Mouse (Mus musculus) C2C12 (cell line): ENCODE measurements around the gene Leprot. TPM values are rescaled to one million over a fixed set of nuclear protein-coding genes. Genes with fewer than 3 reads are reported as not detected.

Experiments
- H3K27me3 ChIP-seq: one replicate; pipeline ENCODE4 v1.6.1; 2011; ENCODE audit not compliant: control insufficient read depth, insufficient read depth, insufficient read length
- H3K36me3 ChIP-seq: one replicate; pipeline ENCODE4 v1.6.1; 2011; ENCODE audit not compliant: control insufficient read depth, insufficient read depth
- H3K4me3 ChIP-seq: one replicate; pipeline ENCODE4 v1.5.1; 2011; ENCODE audit warnings: mild to moderate bottlenecking, control low read depth; ENCODE audit not compliant: poor library complexity, insufficient read depth, severe bottlenecking
- H3K79me2 ChIP-seq: one replicate; pipeline ENCODE4 v1.6.1; 2011; ENCODE audit not compliant: control insufficient read depth, insufficient read depth
- H3K79me3 ChIP-seq: one replicate; pipeline ENCODE4 v1.6.1; 2011; ENCODE audit warnings: low read depth, control low read depth
- H3ac ChIP-seq: one replicate; pipeline ENCODE3; 2011; ENCODE audit warnings: low read depth; ENCODE audit not compliant: control insufficient read depth, insufficient read length
- CEBPB ChIP-seq: IDR thresholded peaks from one replicate; pipeline ENCODE4 v1.6.1; 2011; ENCODE audit warnings: low read depth, mild to moderate bottlenecking, control low read depth, moderate library complexity
- CTCF ChIP-seq: IDR thresholded peaks from one replicate; pipeline ENCODE4 v1.5.1; 2011; ENCODE audit not compliant: control insufficient read depth, insufficient read depth, insufficient read length
- FOSL1 ChIP-seq: IDR thresholded peaks from one replicate; pipeline ENCODE4 v1.8.0; 2011; ENCODE audit warnings: mild to moderate bottlenecking, low read length; ENCODE audit not compliant: poor library complexity, insufficient read depth, severe bottlenecking
- MAX ChIP-seq: IDR thresholded peaks from one replicate; pipeline ENCODE4 v1.6.1; 2011; ENCODE audit warnings: mild to moderate bottlenecking, control low read depth
- MYOD1 ChIP-seq: IDR thresholded peaks from one replicate; pipeline ENCODE4 v1.6.1; 2011; ENCODE audit warnings: low read depth; ENCODE audit not compliant: control insufficient read depth, insufficient read length
- MYOG ChIP-seq: IDR thresholded peaks from one replicate; pipeline ENCODE4 v1.6.1; 2011; ENCODE audit not compliant: control insufficient read depth, insufficient read length; ENCODE audit errors: extremely low read depth
- USF1 ChIP-seq: IDR thresholded peaks from one replicate; pipeline ENCODE4 v1.6.1; 2011; ENCODE audit warnings: low read depth, mild to moderate bottlenecking, control low read depth, moderate library complexity
- polyA plus RNA-seq: library from polyadenylated mRNA; unstranded; fragments of >200 nt; fragmentation: generic; extraction: Trizol; gene quantifications from one replicate; pipeline ENCODE4 v1.2.1, GENCODE M21; 2012; ENCODE audit warnings: missing spikeins

Leprot gene
- polyA plus RNA-seq, 1 experiment: 41.2 TPM

- H3K79me3 ChIP-seq: no peaks in the 10 kb centered on the region
- H3K36me3 ChIP-seq: peaks cover 7% of the 10 kb centered on the region
- H3ac ChIP-seq: no peak overlapping the region
- no peaks in the 10 kb centered on the region for H3K79me2 ChIP-seq
- H3K27me3 ChIP-seq: no peaks in the 10 kb centered on the region
- H3K4me3 ChIP-seq: no peak overlapping the region
- TF ChIP-seq MYOG (no peak), FOSL1 (no peak), CEBPB (no peak), CTCF (no peak), USF1 (no peak), MAX (no peak), MYOD1 (no peak)
Measured at GRCm38 (mm10) chr4:101664160-101664750, 16.7 kb downstream of the Leprot start.

GRCm38 (mm10) chr4:101664766-101665165, 17.2 kb downstream of the Leprot start:
- Histone ChIP-seq H3K36me3 (peaks cover 7% of the 10 kb centered on the region), H3K79me2 (no peaks in the 10 kb centered on the region), H3K27me3 (no peaks in the 10 kb centered on the region), H3ac (no peak overlapping the region), H3K79me3 (no peaks in the 10 kb centered on the region), H3K4me3 (no peak overlapping the region)
- TF ChIP-seq MYOD1: no peak
- no peak for TF ChIP-seq USF1
- no peak for TF ChIP-seq MAX
- TF ChIP-seq CTCF: no peak
- TF ChIP-seq CEBPB: no peak
- TF ChIP-seq FOSL1: no peak
- no peak for TF ChIP-seq MYOG

- H3K79me2 ChIP-seq: no peaks in the 10 kb centered on the region
- no peak overlapping the region for H3ac ChIP-seq
- H3K79me3 ChIP-seq: no peaks in the 10 kb centered on the region
- H3K36me3 ChIP-seq: peaks cover 1% of the 10 kb centered on the region
- H3K27me3 ChIP-seq: no peaks in the 10 kb centered on the region
- no peak overlapping the region for H3K4me3 ChIP-seq
- no peak for TF ChIP-seq FOSL1
- TF ChIP-seq MAX: no peak
- no peak for TF ChIP-seq MYOD1
- no peak for TF ChIP-seq CTCF
- TF ChIP-seq CEBPB: no peak
- no peak for TF ChIP-seq USF1
- no peak for TF ChIP-seq MYOG
Measured at GRCm38 (mm10) chr4:101669161-101669560, 21.6 kb downstream of the Leprot start.

- H3ac ChIP-seq: no peak overlapping the region
- TF ChIP-seq USF1 (no peak), MAX (no peak), MYOG (no peak), FOSL1 (no peak), CEBPB (no peak), CTCF (no peak), MYOD1 (no peak)
- H3K4me3 ChIP-seq: no peak overlapping the region
- no peaks in the 10 kb centered on the region for H3K79me3 ChIP-seq
- no peaks in the 10 kb centered on the region for H3K27me3 ChIP-seq
- no peaks in the 10 kb centered on the region for H3K79me2 ChIP-seq
- no peaks in the 10 kb centered on the region for H3K36me3 ChIP-seq
Measured at GRCm38 (mm10) chr4:101669811-101670210, 22.3 kb downstream of the Leprot start.

- H3K4me3 ChIP-seq: no peak overlapping the region
Measured at GRCm38 (mm10) chr4:101674790-101675189, 27.3 kb downstream of the Leprot start.

GRCm38 (mm10) chr4:101675726-101676125, 28.2 kb downstream of the Leprot start:
- H3K27me3 ChIP-seq: no peaks in the 10 kb centered on the region
- H3K4me3 ChIP-seq: no peak overlapping the region
- H3K79me2 ChIP-seq: no peaks in the 10 kb centered on the region
- H3K36me3 ChIP-seq: no peaks in the 10 kb centered on the region
- no peaks in the 10 kb centered on the region for H3K79me3 ChIP-seq
- no peak overlapping the region for H3ac ChIP-seq
- TF ChIP-seq FOSL1: no peak
- TF ChIP-seq CTCF: no peak
- no peak for TF ChIP-seq MYOD1
- TF ChIP-seq MYOG: no peak
- TF ChIP-seq USF1: no peak
- TF ChIP-seq MAX: no peak
- no peak for TF ChIP-seq CEBPB

More at GRCm38 (mm10) chr4:101674790-101675189, 27.3 kb downstream of the Leprot start:
- TF ChIP-seq MYOD1 (no peak), FOSL1 (no peak), MAX (no peak), CEBPB (no peak), USF1 (no peak), CTCF (no peak), MYOG (no peak)
- Histone ChIP-seq H3ac (no peak overlapping the region), H3K36me3 (no peaks in the 10 kb centered on the region), H3K27me3 (no peaks in the 10 kb centered on the region), H3K79me3 (no peaks in the 10 kb centered on the region), H3K79me2 (no peaks in the 10 kb centered on the region)
